Mouse (Mus musculus) regulatory T cell (primary cell): ENCODE data around the gene Cep97.
"Not testable (repeated sequence)": the region's sequence is repeated elsewhere in the genome, so short reads cannot be mapped to it uniquely, and the experiment has no call there.

Source experiments
- in situ Hi-C: fragments of 300-600 bp; cut with MboI, MseI; formaldehyde crosslinking; loops from one replicate; pipeline ENCODE4 v1.15.1; 2025; ENCODE audit warnings: high pct_unique_total_duplicates

Gene Cep97

DNA sequence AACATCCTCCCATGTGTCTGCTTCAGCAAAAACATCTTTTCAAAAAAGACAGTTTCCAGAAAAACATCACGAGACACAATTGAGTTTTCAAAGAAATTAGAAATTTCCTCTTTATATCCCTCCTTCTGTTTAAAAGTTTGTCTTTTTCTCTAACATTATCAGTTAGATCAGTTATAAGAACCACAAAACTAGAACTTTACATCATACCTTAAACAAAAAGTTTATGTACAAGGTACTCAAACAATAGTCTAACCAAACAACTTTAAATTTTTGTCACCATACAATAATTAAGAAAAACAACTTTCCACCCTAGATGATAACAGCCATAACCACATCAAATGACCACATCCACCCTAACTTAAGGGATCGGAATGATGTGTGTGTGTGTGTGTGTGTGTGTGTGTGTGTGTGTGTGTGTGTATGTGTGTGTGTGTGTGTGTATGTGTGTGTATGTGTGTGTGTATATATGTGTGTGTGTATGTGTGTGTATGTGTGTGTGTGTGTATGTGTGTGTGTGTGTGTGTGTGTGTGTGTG is 13.3 kb upstream of the Cep97 start:
- in situ Hi-C loops: not testable (repeated sequence)

GRCm38 (mm10) chr16:55947266-55947665 is 12.6 kb upstream of the Cep97 start:
- in situ Hi-C loops: no loop called here

- in situ Hi-C loops: no loop called here
Observed at GRCm38 (mm10) chr16:55940781-55941180, 6.1 kb upstream of the Cep97 start.

- in situ Hi-C loops: no loop called here
Observed at GRCm38 (mm10) chr16:55939703-55940102, 5.0 kb upstream of the Cep97 start.

GRCm38 (mm10) chr16:55938761-55939160 is 4.1 kb upstream of the Cep97 start:
- in situ Hi-C loops: no loop called here

GRCm38 (mm10) chr16:55933681-55934343 is 843 bp downstream of the Cep97 start:
- in situ Hi-C loops: loop anchor here (5.0 kb wide), 2 partner anchors 37 to 38 kb away; partner anchors contain the start of genes Nxpe3 and Zbtb11

GRCm38 (mm10) chr16:55924010-55924409 is 10.6 kb downstream of the Cep97 start:
- in situ Hi-C loops: loop anchor here (10.0 kb wide), 1 partner anchor 471 kb away; no protein-coding TSS in a partner anchor

DNA sequence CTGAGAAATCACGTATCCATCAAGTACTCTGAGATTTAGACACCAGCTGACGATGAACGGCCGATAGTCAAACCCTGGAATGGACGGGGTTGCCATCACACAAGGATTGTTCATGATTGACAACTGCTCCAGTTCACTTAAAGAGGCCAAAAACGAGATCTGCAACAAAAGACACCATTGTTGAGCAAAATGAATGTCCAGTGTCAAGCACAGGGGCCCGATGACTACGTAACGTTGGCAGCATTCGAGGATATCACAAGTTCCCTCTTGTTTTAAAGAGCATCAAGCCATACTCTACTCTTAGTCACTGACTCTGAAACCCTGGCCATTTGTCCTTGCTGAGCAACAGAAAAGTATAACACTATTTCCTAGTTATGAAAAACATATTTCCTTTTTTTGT is 12.6 kb downstream of the Cep97 start:
- in situ Hi-C loops: loop anchor here (10.0 kb wide), 1 partner anchor 473 kb away; no protein-coding TSS in a partner anchor

DNA sequence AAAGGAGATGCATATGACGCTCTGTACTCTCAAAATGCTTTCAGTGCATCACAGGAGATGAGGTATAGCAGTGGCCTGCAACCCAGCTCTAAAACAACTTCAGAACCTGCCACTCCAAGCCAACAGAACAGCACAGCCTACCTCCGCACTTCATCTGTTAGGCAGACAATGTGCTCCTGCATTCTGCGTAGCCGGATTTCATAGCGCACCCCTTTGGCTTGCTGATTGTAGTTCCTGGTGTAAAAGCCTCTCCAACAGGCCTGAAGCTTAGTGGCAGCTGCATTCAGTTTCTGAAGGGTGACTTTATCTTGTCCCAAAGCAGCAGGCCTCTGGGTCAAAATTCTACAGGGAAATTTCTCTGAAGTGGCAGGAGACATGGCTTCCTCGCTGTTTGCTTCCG is 19.9 kb downstream of the Cep97 start:
- in situ Hi-C loops: loop anchor here (10.0 kb wide), 1 partner anchor 790 kb away; no protein-coding TSS in a partner anchor

GRCm38 (mm10) chr16:55910208-55910793 is 24.4 kb downstream of the Cep97 start:
- in situ Hi-C loops: loop anchor here (10.0 kb wide), 1 partner anchor 794 kb away; no protein-coding TSS in a partner anchor

DNA sequence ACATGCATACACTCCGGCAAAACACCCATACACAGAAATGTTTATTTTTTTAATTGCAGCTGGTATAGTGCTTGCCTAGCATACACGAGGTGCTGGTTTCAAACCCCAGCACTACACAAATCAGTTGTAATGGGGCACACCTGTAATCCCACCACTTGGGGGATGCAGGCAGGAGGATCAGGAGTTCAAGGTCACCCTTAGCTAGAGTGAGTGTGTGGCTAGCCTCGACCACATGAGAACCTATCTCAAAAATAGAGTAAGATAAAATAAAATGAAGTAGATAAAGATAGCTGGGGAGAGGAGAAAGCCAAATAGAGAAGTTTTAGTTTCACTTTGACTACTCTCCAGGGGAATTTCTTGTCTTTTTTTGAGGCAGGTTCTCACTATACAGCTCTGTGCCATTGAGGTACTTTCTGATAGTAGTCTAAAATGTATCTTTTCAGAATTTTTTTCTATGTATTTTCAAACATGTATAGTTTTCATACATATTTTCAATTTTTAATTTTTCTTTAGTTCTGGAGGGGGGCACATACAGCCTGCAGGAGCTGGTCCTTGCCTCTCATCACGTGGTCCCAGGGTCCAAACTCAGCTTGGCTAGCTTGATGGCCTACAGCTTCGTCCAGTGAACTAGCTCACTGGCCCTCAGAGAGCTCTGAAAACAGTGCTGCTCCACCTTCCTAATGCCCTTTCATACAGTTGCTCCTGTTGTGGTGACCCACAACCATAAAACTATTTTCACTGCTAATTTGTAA is 27.6 kb downstream of the Cep97 start:
- in situ Hi-C loops: no loop called here

DNA sequence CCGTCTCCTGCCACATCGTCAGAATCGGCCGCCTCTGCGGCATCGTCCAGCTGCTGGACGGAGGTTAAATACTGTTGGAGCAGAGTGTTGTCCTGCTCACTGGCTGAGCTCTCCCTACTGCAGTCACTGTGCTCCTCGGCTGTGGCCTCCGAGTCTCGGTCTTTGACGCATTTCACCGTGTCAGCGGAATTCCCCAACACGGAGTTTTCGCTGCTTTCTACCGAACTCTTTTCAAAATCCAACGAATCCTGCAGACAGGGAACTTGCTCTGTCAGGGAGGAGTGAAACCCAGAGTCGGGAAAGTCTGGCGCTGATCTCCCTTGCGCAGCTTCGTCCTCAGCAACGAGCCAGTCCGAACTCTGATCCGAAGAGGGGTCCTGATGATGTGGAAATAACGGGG is 29.3 kb downstream of the Cep97 start:
- in situ Hi-C loops: no loop called here

DNA sequence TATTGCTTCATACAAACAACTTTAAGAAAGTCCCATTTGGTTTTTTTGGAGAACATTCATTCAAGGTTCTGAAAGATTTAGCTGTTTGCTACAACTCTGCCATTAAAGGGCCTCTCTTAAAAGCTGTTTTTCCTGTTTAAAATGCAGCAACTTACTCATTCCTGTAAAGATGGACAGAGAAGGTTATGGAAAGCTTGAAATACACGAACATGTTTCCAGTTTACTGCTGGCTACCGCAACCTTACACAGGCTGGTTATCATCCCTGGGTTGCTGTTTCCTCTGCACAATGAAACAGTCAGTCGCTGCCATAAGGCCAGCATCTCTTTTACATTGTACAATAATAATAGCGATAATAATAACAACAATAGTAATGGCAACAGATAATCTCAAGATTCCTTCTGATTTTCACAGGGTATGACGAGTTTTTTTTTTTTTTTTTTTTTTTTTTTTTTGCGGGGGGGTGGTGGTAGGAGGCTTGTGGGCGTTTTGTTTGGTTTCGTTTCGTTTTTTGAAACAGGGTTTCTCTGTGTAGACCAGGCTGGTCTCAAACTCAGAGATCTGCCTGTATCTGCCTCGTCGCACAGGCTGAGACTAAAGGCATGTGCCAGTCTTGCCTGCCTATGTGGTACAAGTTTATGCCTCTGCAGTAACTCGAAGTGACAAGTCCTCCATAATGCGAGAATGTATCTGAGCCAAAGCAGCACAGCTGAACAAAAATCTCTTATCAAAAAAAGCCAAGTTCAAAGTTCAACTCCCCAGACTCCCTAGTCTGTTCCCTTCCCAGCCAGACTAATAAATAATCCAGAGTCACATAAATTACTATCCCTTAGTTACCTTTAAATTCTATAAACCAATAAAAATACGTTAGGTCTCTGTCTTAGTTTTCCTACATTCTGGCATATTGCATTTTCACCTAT is 32.6 kb downstream of the Cep97 start:
- in situ Hi-C loops: no loop called here

DNA sequence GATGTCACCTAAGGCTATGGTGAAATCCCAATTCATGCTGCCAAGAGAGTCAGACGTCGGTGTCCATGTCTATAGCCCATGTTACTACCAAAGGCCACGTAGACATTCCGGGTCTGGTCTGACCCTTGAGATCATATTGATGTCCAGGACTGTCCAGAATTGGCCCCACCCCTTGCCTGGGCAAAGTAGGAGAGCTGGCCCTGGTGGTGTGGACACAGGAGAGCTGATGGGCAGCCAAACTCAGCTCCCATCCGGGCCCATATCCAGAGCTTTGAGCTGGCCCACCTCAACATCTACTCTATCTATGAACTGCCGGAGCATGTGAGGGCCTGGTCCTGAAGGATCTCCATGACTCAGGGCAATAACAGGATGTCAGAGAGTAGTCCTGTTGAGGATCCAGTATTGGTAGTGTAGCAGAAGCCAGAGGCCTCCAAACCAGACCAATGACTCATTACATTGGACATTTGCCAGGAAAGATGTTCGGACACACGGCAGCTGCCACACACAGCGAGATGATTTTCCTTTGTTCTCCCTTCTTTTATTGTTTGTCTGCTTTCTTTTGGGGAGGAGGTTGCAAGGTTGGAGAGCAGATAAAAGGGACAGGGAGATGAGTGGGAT is 36.2 kb downstream of the Cep97 start:
- in situ Hi-C loops: loop anchor here (5.0 kb wide), 1 partner anchor 34 kb away; the partner anchor contains the start of gene Cep97

- in situ Hi-C loops: loop anchor here (5.0 kb wide), 1 partner anchor 37 kb away; the partner anchor contains the start of gene Cep97
Observed at GRCm38 (mm10) chr16:55895651-55896095, 39.0 kb downstream of the Cep97 start.

- in situ Hi-C loops: loop anchor here (5.0 kb wide), 2 partner anchors 37 to 82 kb away; partner anchors contain the start of gene Cep97
Observed at GRCm38 (mm10) chr16:55894893-55895650, 39.6 kb downstream of the Cep97 start, which contains the start of gene Nxpe3. Gene Nxpe3, minus strand, starts transcription at chr16:55895285.

DNA sequence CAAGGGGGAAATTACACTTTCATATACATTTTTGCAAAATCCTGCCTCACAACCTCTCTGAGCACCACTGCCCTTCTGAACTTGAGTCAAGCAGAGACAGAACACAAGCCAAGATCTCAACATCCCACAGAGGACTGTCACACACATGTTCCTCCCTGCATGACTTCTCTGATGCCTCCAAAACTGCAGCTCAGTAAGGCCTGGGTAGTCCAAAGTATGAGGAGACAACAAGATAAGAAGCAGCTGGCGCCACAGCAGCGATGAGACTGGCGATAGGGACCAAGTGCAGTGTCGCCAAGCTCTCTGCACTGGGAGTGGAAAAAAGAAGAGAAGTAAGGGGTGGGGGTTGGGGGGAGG is 40.1 kb downstream of the Cep97 start:
- in situ Hi-C loops: loop anchor here (5.0 kb wide), 1 partner anchor 83 kb away; no protein-coding TSS in a partner anchor

DNA sequence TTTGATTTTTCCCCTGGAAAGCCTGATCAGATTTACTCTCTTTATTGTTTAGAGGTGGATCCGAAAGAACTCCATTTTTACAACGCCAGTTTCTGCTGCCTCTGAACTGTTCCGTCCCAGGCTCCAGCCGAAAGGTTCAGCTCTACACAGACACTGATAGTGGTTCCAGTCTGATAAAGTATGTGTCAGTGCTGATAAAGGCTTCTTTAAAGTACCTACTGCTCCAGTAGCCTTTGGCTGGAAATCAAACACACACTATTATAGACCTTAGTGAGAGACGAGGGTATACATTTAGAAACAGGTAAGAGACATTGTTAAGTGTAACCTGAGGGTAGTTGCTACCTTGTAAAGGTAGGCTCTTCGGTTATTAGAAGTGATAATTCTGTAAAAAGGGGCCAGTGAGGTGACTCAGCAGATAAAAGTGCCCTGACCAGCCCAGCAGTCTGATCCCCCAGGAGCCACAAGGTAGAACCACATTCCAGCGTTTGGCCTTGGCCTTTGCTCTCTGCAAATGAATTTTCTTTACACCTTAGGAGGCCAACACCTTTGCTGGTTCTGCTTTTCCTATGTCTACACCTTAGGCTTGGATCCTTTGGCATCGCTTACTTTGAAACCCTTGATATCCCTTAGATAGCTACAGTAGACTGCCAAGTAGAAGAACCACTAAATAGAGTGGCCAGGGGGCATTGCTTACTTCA is 41.1 kb downstream of the Cep97 start:
- in situ Hi-C loops: loop anchor here (5.0 kb wide), 1 partner anchor 84 kb away; no protein-coding TSS in a partner anchor

DNA sequence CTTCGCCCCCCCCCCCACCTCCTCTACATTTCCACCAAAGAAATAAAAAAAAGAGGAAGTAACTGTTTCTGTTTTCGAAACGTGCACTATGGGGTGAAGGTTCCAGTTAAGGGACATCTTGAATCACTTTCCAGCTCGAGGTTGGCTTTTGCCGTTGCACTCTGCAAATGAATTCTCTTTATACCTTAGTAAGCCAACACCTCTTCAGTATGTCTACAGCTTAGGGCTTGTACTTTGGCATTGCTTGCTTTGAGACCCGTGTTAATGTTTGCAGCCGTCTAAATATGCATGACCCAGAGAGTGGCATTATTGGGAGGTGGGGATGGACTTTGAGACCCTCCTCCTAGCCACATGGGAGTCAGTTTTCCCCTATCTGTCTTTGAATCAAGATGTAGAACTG is 42.2 kb downstream of the Cep97 start:
- in situ Hi-C loops: loop anchor here (5.0 kb wide), 1 partner anchor 85 kb away; no protein-coding TSS in a partner anchor
